Mouse (Mus musculus) hindbrain, embryonic 16.5 days (tissue): ENCODE data around the gene Tbx3. TPM values are rescaled to one million over a fixed set of nuclear protein-coding genes. Genes with fewer than 3 reads are reported as not detected.

Source experiments
- ATAC-seq: fragments of 200-750 bp; cut with Nextera tagmentation; 2 replicates; pipeline ENCODE4 v1.8.0; 2017; ENCODE audit warnings: moderate TSS enrichment, moderate library complexity
- H3K27ac ChIP-seq: fragments of 300-500 bp; sonication (generic); 2 replicates; pipeline ENCODE4 v1.5.1; 2014; ENCODE audit warnings: low read depth, mild to moderate bottlenecking, control low read depth, low read length, moderate library complexity
- H3K27me3 ChIP-seq: fragments of 300-500 bp; sonication (generic); replicated peaks from 2 replicates; pipeline ENCODE4 v1.6.1; 2014; ENCODE audit warnings: low read length; ENCODE audit not compliant: control insufficient read depth, insufficient read depth
- H3K36me3 ChIP-seq: fragments of 300-500 bp; sonication (generic); 2 replicates; pipeline ENCODE4 v1.6.1; 2014; ENCODE audit warnings: mild to moderate bottlenecking, low read length, moderate library complexity, mixed read lengths; ENCODE audit not compliant: control insufficient read depth, insufficient read depth
- H3K4me1 ChIP-seq: fragments of 300-500 bp; sonication (generic); 2 replicates; pipeline ENCODE4 v1.6.1; 2014; ENCODE audit warnings: low read depth, low read length; ENCODE audit not compliant: control insufficient read depth, insufficient read depth
- H3K4me2 ChIP-seq: fragments of 300-500 bp; sonication (generic); 2 replicates; pipeline ENCODE4 v1.6.1; 2014; ENCODE audit warnings: mild to moderate bottlenecking, low read length, control low read depth, moderate library complexity
- H3K4me3 ChIP-seq: fragments of 300-500 bp; sonication (generic); 2 replicates; pipeline ENCODE4 v1.5.1; 2014; ENCODE audit warnings: mild to moderate bottlenecking, low read length, control low read depth, moderate library complexity
- H3K9ac ChIP-seq: fragments of 300-500 bp; sonication (generic); 2 replicates; pipeline ENCODE4 v1.6.1; 2014; ENCODE audit warnings: low read depth, mild to moderate bottlenecking, control low read depth, low read length, moderate library complexity
- H3K9me3 ChIP-seq: fragments of 300-500 bp; sonication (generic); 2 replicates; pipeline ENCODE4 v1.6.1; 2014; ENCODE audit warnings: mild to moderate bottlenecking, low read length, moderate library complexity; ENCODE audit not compliant: control insufficient read depth
- WGBS: fragments of 180-500 bp; shearing (Covaris S2); extraction: QIAGEN DNeasy Blood & Tissue Kit; methylation state at CpG from one replicate; pipeline ENCODE4 v1.1.7; 2014; 5-methylcytosine and 5-hydroxymethylcytosine counted together
- polyA plus RNA-seq: library from polyadenylated mRNA; unstranded; fragments of >200 nt; fragmentation: Nextera tagmentation; extraction: Ambion mirVana; gene quantifications from 2 replicates; pipeline ENCODE4 v1.2.1, GENCODE M21; 2015

Tbx3 gene
- polyA plus RNA-seq, 1 experiment from 2014 or later = 2.9 TPM

- no peak overlapping the region for H3K4me3 ChIP-seq
- H3K9ac ChIP-seq = no peak overlapping the region
- H3K36me3 ChIP-seq = no peaks in the 10 kb centered on the region
- H3K27me3 ChIP-seq = peaks cover 80% of the 10 kb centered on the region
- 6% methylated on average over 8 of the region's 8 CpGs for WGBS
- no peaks in the 10 kb centered on the region for H3K9me3 ChIP-seq
- no peak overlapping the region for H3K27ac ChIP-seq
- no peak overlapping the region for H3K4me2 ChIP-seq
- H3K4me1 ChIP-seq = no peaks in the 10 kb centered on the region; the same call in 1 of the 2 replicates
- ATAC-seq = no peak
Measured at GRCm38 (mm10) chr5:119681011-119681832, 10.8 kb downstream of the Tbx3 start.

GRCm38 (mm10) chr5:119681833-119682210, 11.4 kb downstream of the Tbx3 start:
- Histone ChIP-seq H3K4me3 (no peak overlapping the region), H3K4me2 (no peak overlapping the region), H3K27me3 (peaks cover 80% of the 10 kb centered on the region), H3K9me3 (no peaks in the 10 kb centered on the region), H3K27ac (no peak overlapping the region), H3K9ac (no peak overlapping the region), H3K36me3 (no peaks in the 10 kb centered on the region), H3K4me1 (no peaks in the 10 kb centered on the region; the same call in 1 of the 2 replicates)
- WGBS = 7% methylated on average over 4 of the region's 4 CpGs
- no peak for ATAC-seq

- Histone ChIP-seq H3K9ac (no peak overlapping the region), H3K9me3 (no peaks in the 10 kb centered on the region), H3K27ac (no peak overlapping the region), H3K4me3 (no peak overlapping the region), H3K4me1 (no peaks in the 10 kb centered on the region; the same call in 1 of the 2 replicates), H3K4me2 (no peak overlapping the region), H3K27me3 (peaks cover 80% of the 10 kb centered on the region), H3K36me3 (no peaks in the 10 kb centered on the region)
- ATAC-seq = no peak
- 3% methylated on average over 40 of the region's 40 CpGs for WGBS
Measured at GRCm38 (mm10) chr5:119682646-119683515, 12.4 kb downstream of the Tbx3 start.

- WGBS = 10% methylated on average over 5 of the region's 5 CpGs
- no peak for ATAC-seq
Measured at GRCm38 (mm10) chr5:119683861-119684260, 13.4 kb downstream of the Tbx3 start.

GRCm38 (mm10) chr5:119684701-119685391, 14.4 kb downstream of the Tbx3 start:
- H3K4me3 ChIP-seq = no peak overlapping the region
- peaks cover 83% of the 10 kb centered on the region for H3K27me3 ChIP-seq
- no peak overlapping the region for H3K9ac ChIP-seq
- no peaks in the 10 kb centered on the region for H3K36me3 ChIP-seq
- H3K27ac ChIP-seq = no peak overlapping the region
- ATAC-seq = no peak
- no peaks in the 10 kb centered on the region for H3K9me3 ChIP-seq
- H3K4me2 ChIP-seq = no peak overlapping the region
- H3K4me1 ChIP-seq = no peaks in the 10 kb centered on the region; the same call in 1 of the 2 replicates
- WGBS = 6% methylated on average over 15 of the region's 15 CpGs

More at GRCm38 (mm10) chr5:119683861-119684260, 13.4 kb downstream of the Tbx3 start:
- Histone ChIP-seq H3K9me3 (no peaks in the 10 kb centered on the region), H3K9ac (no peak overlapping the region), H3K27me3 (peaks cover 80% of the 10 kb centered on the region), H3K27ac (no peak overlapping the region), H3K36me3 (no peaks in the 10 kb centered on the region), H3K4me1 (no peaks in the 10 kb centered on the region; the same call in 1 of the 2 replicates), H3K4me3 (no peak overlapping the region), H3K4me2 (no peak overlapping the region)

GRCm38 (mm10) chr5:119685446-119686198, 15.2 kb downstream of the Tbx3 start:
- H3K9me3 ChIP-seq = no peaks in the 10 kb centered on the region
- WGBS = 2% methylated on average over 22 of the region's 22 CpGs
- no peaks in the 10 kb centered on the region for H3K36me3 ChIP-seq
- no peak overlapping the region for H3K9ac ChIP-seq
- H3K27ac ChIP-seq = no peak overlapping the region
- 0 out of 2 replicates have a peak overlapping the region, but pooled peaks have one; percentile 6 for H3K4me3 ChIP-seq
- ATAC-seq = no peak
- H3K4me1 ChIP-seq = no peaks in the 10 kb centered on the region
- peak overlapping the region; percentile 35 for H3K4me2 ChIP-seq
- peaks cover 85% of the 10 kb centered on the region for H3K27me3 ChIP-seq

GRCm38 (mm10) chr5:119686199-119686964, 15.9 kb downstream of the Tbx3 start:
- Histone ChIP-seq H3K27me3 (peaks cover 83% of the 10 kb centered on the region), H3K4me2 (peak overlapping the region; percentile 35), H3K4me1 (no peaks in the 10 kb centered on the region), H3K9me3 (no peaks in the 10 kb centered on the region), H3K27ac (no peak overlapping the region), H3K4me3 (0 out of 2 replicates have a peak overlapping the region, but pooled peaks have one; percentile 6), H3K36me3 (no peaks in the 10 kb centered on the region), H3K9ac (no peak overlapping the region)
- under 1% methylated on average over 30 of the region's 30 CpGs for WGBS
- no peak for ATAC-seq
